Mouse (Mus musculus) midbrain, embryonic 10.5 days (tissue): ENCODE measurements around the gene Gm3646. TPM values are rescaled to one million over a fixed set of nuclear protein-coding genes. Genes with fewer than 3 reads are reported as not detected.

Experiments used
- polyA plus RNA-seq: library from polyadenylated mRNA; unstranded; fragments of >200 nt; fragmentation: Nextera tagmentation; extraction: Ambion mirVana; gene quantifications from 2 replicates; pipeline ENCODE4 v1.2.1, GENCODE M21; 2016

Gene Gm3646
- polyA plus RNA-seq, 1 experiment from 2014 or later, result not detected

Other genes starting within 250 kb of the Gm3646 start
- gene Rnf149, start 227.9 kb downstream of the Gm3646 start, polyA plus RNA-seq, result 21.6 and 24.3 TPM in 2 replicates
- 0.57 and 0.76 TPM in 2 replicates for gene Creg2, start 153.9 kb downstream of the Gm3646 start, polyA plus RNA-seq
- gene Rfx8, start 84.3 kb downstream of the Gm3646 start, polyA plus RNA-seq, result 0.20 and 0.39 TPM in 2 replicates
- gene Map4k4, start 95.6 kb upstream of the Gm3646 start, polyA plus RNA-seq, result 25.1 and 37.8 TPM in 2 replicates